Mouse (Mus musculus): ENCODE data around the gene Hmces. TPM values are rescaled to one million over a fixed set of nuclear protein-coding genes. Genes with fewer than 3 reads are reported as not detected.

Gene Hmces
- 95.2 to 109 TPM (median 103 TPM) in 4 replicates for total RNA-seq (2023)

DNA sequence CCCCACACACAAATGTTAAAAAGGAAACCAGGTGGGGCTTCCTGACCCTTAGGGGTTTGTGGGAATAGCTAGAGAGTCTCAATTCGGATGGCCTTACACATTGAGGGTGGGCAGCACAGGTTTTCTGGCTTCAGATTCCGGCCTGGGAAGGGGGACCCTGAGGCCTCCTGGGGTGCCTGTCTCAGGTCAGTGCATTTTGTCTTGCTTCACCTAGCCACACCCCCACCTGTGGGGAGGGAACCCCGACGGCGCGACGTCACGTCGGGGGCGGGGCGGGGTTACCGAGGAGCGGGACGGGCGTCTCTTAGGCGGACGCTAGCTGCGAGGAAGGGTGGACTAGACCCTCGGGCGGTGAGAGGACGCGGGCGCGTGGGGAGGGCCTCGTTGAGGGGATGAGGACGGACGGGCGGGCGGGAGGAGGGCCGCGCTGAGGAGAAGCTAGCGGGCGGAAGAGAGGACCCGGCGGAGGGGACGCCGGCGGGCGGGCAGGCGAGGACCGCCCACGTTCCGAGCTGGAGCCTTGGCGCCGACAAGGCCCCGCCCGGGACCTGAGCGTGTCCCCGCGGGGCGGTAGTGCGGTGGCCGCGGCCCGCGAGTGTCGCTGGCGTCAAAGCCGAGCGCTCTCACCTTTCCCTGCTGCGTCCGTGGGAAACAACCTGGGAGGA, at the start of gene Hmces:
Gene Hmces (plus strand): TSS at position 275 of the 665 bp plus-strand sequence.

DNA sequence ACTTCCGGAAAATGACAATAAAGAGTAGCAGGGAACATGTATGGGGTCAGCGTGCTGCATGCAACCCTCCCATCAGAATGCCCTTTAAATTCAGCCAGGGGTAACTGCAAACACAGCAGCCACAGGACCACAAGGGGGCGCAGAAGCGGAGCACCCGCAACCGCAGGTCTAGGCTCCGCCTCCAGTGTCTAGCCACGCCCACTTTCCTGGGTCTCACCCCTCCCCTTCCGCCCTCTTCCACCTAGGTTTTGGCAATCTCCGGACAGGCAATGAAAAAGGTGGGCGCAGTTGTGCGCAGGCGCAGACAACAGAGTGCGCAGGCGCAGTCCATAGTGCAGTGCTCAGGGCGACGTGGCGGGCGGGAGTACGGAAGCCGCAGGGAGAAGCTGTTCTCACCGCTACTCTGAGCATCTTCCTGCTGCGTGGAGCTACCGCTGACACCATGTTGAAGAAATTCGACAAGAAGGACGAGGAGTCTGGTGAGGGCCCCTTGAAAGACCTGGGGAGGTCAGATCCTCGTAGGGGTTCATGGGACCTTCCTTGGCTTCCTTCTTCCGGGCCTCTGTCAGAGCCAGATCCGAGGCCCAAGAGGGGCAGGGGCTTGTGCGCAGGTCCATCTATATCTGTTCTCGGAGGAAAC, 26.0 kb upstream of the Hmces start, which contains the start of gene Copg1:
Gene Copg1 (plus strand): TSS at position 221 of the 640 bp plus-strand sequence.

DNA sequence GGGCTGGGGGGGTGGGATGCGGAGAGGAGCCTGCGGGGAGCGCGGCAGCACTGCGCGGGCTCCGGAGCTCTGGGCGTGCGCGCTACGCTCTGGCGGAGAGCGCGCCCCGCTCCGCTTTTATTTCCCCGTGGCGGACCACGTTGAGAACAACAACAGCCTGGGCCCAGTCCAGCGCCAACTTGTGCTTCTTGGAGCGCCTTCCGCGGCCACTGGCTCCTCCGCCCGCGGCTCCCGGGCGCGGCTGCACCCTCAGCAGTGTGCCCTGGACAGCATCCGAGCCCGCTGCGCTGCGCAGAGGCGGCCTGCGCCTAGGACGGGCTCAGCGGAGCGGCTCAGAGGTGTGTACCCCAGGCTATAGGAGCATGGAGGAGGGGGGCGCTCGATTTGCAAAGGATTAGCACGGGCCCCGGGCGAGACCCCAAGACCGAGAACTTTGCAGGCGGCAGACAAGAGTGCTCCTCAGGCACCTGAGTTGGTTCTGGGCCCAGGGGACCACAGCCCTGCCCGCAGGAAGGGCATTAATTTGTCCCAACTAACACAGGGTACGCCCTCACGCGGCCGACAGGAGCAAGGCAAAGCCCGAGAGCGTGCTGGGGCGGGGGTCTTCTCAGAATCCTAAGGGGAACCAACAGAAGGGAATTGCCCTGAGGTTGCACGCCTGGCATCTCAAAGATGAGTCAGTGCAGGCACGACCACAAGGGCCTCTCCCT, 68.0 kb downstream of the Hmces start, which contains the start of gene H1fx:
Gene H1fx (minus strand): TSS at position 91 of the 710 bp plus-strand sequence.

Other genes with a start within 250 kb of the Hmces start
- 3.9 to 4.8 TPM (median 4.4 TPM) in 4 replicates for gene Aplf, start 241.7 kb upstream of the Hmces start, total RNA-seq (2023)
- gene Efcc1, start 183.1 kb upstream of the Hmces start, total RNA-seq (2023) = not detected in 4 replicates
- 1.1 TPM in 1 of 4 replicates, not detected in the others for gene Gp9, start 135.9 kb upstream of the Hmces start, total RNA-seq (2023)
- 51.0 to 63.3 TPM (median 55.0 TPM) in 4 replicates for gene Rab43, start 101.8 kb upstream of the Hmces start, total RNA-seq (2023)
- gene Gm45140, start 78.1 kb upstream of the Hmces start, total RNA-seq (2023) = 4.5 to 12.0 TPM (median 5.3 TPM) in 4 replicates
- gene Isy1, start 75.1 kb upstream of the Hmces start, total RNA-seq (2023) = 96.1 to 127 TPM (median 110 TPM) in 4 replicates
- 610 to 648 TPM (median 626 TPM) in 4 replicates for gene Cnbp, start 62.8 kb upstream of the Hmces start, total RNA-seq (2023)
- gene Copg1, start 26.1 kb upstream of the Hmces start, total RNA-seq (2023) = 129 to 144 TPM (median 140 TPM) in 4 replicates
- 1.3 to 2.0 TPM (median 1.6 TPM) in 4 replicates for gene H1fx, start 67.7 kb downstream of the Hmces start, total RNA-seq (2023)
- 174 to 206 TPM (median 183 TPM) in 4 replicates for gene Rab7, start 131.3 kb downstream of the Hmces start, total RNA-seq (2023)
- 91.6 to 103 TPM (median 97.0 TPM) in 4 replicates for gene Rpn1, start 170.5 kb downstream of the Hmces start, total RNA-seq (2023)

All from B cell, adult 62 days (primary cell).